Mouse (Mus musculus): ENCODE measurements at regions not wholly inside any gene's neighbourhood (a gene's known extent, or its start where the extent isn't known, plus 50 kb on each side); places are given as distances from the start of the nearest gene placed in this dataset.

GRCm38 (mm10) chr14:68719429-68720160 is 574.5 kb downstream of the Synb start:
- no peak for DNase-seq (ENCODE audit: low read depth, low spot score)
- Histone ChIP-seq H3K27me3 (ENCODE audit: control insufficient read depth, insufficient read depth, low read length, poor library complexity, severe bottlenecking) (no peaks in the 10 kb centered on the region), H3K36me3 (ENCODE audit: control insufficient read depth, insufficient read depth, low read length, poor library complexity, severe bottlenecking) (no peaks in the 10 kb centered on the region)

- H3K36me3 ChIP-seq (ENCODE audit: control insufficient read depth, insufficient read depth, low read length, poor library complexity, severe bottlenecking): no peaks in the 10 kb centered on the region
- no peak for DNase-seq (ENCODE audit: low read depth, low spot score)
- H3K27me3 ChIP-seq (ENCODE audit: control insufficient read depth, insufficient read depth, low read length, poor library complexity, severe bottlenecking): no peaks in the 10 kb centered on the region
These were observed 575.3 kb downstream of the Synb start for GRCm38 (mm10) chr14:68718846-68719245.

Data from splenic B cell, adult 2 months (primary cell).